36 mouse cellular contexts compared by ENCODE assay signal in the genomic region with DNA sequence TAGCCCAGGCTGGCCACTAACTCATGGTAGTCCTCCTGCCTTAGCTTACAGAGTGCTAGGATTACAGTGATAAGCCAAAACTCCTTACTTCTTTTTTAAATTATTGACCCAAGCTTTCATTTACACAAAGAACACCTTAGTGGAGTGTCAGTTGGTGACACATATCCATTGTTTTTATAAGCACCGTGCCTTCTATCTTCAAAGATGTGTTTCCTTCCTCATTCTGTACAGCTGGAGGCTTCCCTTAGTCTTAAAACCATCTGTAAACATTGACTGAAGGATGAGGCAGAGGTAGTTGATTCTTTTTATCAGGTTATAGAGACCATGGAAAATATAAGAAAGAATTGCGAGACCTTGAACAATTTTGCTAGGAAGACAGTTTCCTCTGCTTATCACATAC.
"Had no signal": no experiment of that assay in that cellular context is flagged by ENCODE, and none has a peak within 500 bp of the region (broad histone marks: within the 10 kb centered on the region; RNA-seq: fewer than 3 reads in every experiment).

No protein-coding gene starts in this region.

- DNase-seq: heart, postnatal 10 days; heart, postnatal 14 days; heart, postnatal 36 days; heart, postnatal 4 days; kidney, adult 11 months; kidney, adult 18-20 months; kidney, adult 2 months; kidney, adult 8-10 months; kidney, adult 9 months; kidney, postnatal 10 days; kidney, postnatal 14 days; kidney, postnatal 25 days; kidney, postnatal 36 days; kidney, postnatal 4 days; layer of hippocampus, adult 9-11 months; layer of hippocampus, postnatal 36 days had no signal

- H3K4me1 ChIP-seq: heart, embryonic 10.5 days; heart, embryonic 12.5 days; heart, embryonic 13.5 days; heart, embryonic 15.5 days; hindbrain, embryonic 10.5 days; hindbrain, embryonic 12.5 days; hindbrain, embryonic 13.5 days; hindbrain, embryonic 15.5 days; intestine, embryonic 15.5 days; kidney, embryonic 15.5 days had no signal

- H3K27ac ChIP-seq: heart, embryonic 10.5 days; heart, embryonic 13.5 days; heart, embryonic 15.5 days; hindbrain, embryonic 10.5 days; hindbrain, embryonic 12.5 days; hindbrain, embryonic 13.5 days; hindbrain, embryonic 14.5 days; hindbrain, embryonic 15.5 days; hindbrain, postnatal 0 days; intestine, embryonic 15.5 days; kidney, embryonic 15.5 days; kidney, postnatal 0 days; layer of hippocampus, adult 2 months; left cerebral cortex, adult 2 months had no signal

- H3K4me3 ChIP-seq: heart, embryonic 10.5 days; heart, embryonic 12.5 days; heart, embryonic 13.5 days; heart, embryonic 15.5 days; hindbrain, embryonic 10.5 days; hindbrain, embryonic 12.5 days; hindbrain, embryonic 13.5 days; hindbrain, embryonic 15.5 days; intestine, embryonic 15.5 days; kidney, embryonic 15.5 days; layer of hippocampus, adult 2 months; left cerebral cortex, adult 2 months had no signal

- H3K4me2 ChIP-seq: heart, embryonic 11.5 days; heart, embryonic 12.5 days; heart, embryonic 13.5 days; heart, embryonic 15.5 days; hindbrain, embryonic 12.5 days; hindbrain, embryonic 13.5 days; hindbrain, embryonic 14.5 days; hindbrain, embryonic 15.5 days; intestine, embryonic 15.5 days; kidney, embryonic 15.5 days had no signal

- ATAC-seq: hindbrain, embryonic 16.5 days; hindbrain, postnatal 0 days; inflammation-experienced regulatory T-cells, adult 6 months; intestine, embryonic 15.5 days; intestine, embryonic 16.5 days; intestine, postnatal 0 days had no signal

- H3K27me3 ChIP-seq: heart, embryonic 12.5 days; heart, embryonic 13.5 days; heart, embryonic 15.5 days; hindbrain, embryonic 12.5 days; hindbrain, embryonic 13.5 days; hindbrain, embryonic 15.5 days; intestine, embryonic 15.5 days; kidney, embryonic 15.5 days had no signal

- H3K9me3 ChIP-seq: heart, embryonic 10.5 days; heart, embryonic 12.5 days; heart, embryonic 13.5 days; heart, embryonic 15.5 days; hindbrain, embryonic 10.5 days; hindbrain, embryonic 12.5 days; hindbrain, embryonic 13.5 days; hindbrain, embryonic 15.5 days; intestine, embryonic 15.5 days; kidney, embryonic 15.5 days had no signal

- H3K9ac ChIP-seq: heart, embryonic 12.5 days; heart, embryonic 13.5 days; heart, embryonic 15.5 days; hindbrain, embryonic 12.5 days; hindbrain, embryonic 13.5 days; hindbrain, embryonic 14.5 days; hindbrain, embryonic 15.5 days; intestine, embryonic 15.5 days; kidney, embryonic 15.5 days had no signal
